In genomic region chr7:98974590-98974989, GRCm38 (mm10) we compare ENCODE assay signal across 30 mouse cellular contexts.
DNase-seq lines count a peak whose midpoint lies in the region; ATAC-seq and TF ChIP-seq lines count a peak whose summit lies in the region.
"Had no signal": no experiment of that assay in that cellular context is flagged by ENCODE, and none has a peak within 500 bp of the region (broad histone marks: within the 10 kb centered on the region; RNA-seq: fewer than 3 reads in every experiment).

No protein-coding gene starts in this region.

- H3K27ac ChIP-seq in heart, embryonic 13.5 days (replicated peaks) = no peak overlapping the region
- peak overlapping the region; percentile 60; the same call in 1 of the 2 replicates for H3K27ac ChIP-seq in midbrain, embryonic 12.5 days (replicated peaks)
- H3K27ac ChIP-seq in midbrain, postnatal 0 days (ENCODE audit: low read depth, low read length) = no peak overlapping the region
- peak overlapping the region; percentile 37; the same call in 1 of the 2 replicates for H3K27ac ChIP-seq in embryonic facial prominence, embryonic 10.5 days (replicated peaks)
- H3K27ac ChIP-seq: embryonic facial prominence, embryonic 13.5 days; forebrain, embryonic 13.5 days; kidney, postnatal 0 days; left cerebral cortex, adult 2 months; liver, embryonic 13.5 days; stomach, embryonic 15.5 days had no signal

- no peak for TF ChIP-seq CTCF in midbrain, postnatal 0 days (IDR thresholded peaks at IDR 0.05)

- no peak overlapping the region for H3K4me3 ChIP-seq in heart, embryonic 13.5 days
- no peak overlapping the region for H3K4me3 ChIP-seq in midbrain, embryonic 12.5 days
- no peak overlapping the region for H3K4me3 ChIP-seq in midbrain, postnatal 0 days (ENCODE audit: low read depth, low read length)
- H3K4me3 ChIP-seq in embryonic facial prominence, embryonic 10.5 days = no peak overlapping the region
- H3K4me3 ChIP-seq: embryonic facial prominence, embryonic 13.5 days; erythroblast, embryonic 14.5 days; forebrain, embryonic 13.5 days; left cerebral cortex, adult 2 months; liver, embryonic 13.5 days; stomach, embryonic 15.5 days had no signal

- ATAC-seq in heart, embryonic 13.5 days (ENCODE audit: extremely low read depth, insufficient number of reproducible peaks, low FRiP score, low TSS enrichment) = no peak
- ATAC-seq in midbrain, embryonic 12.5 days (ENCODE audit: low FRiP score, low read depth) = peak; percentile 72
- no peak for ATAC-seq in midbrain, postnatal 0 days (ENCODE audit: low FRiP score)
- ATAC-seq: forebrain, embryonic 13.5 days; inflammation-experienced regulatory T-cells, adult 6 months had no signal

- WGBS in heart, embryonic 13.5 days = 58% methylated on average over 4 of the region's 4 CpGs
- 14% methylated on average over 4 of the region's 4 CpGs for WGBS in midbrain, embryonic 12.5 days
- 19% methylated on average over 4 of the region's 4 CpGs for WGBS in midbrain, postnatal 0 days
- whole genome bisulfite sequencing in embryonic facial prominence, embryonic 10.5 days = 29% methylated on average over 4 of the region's 4 CpGs

- H3K4me1 ChIP-seq in heart, embryonic 13.5 days = peaks cover 9% of the 10 kb centered on the region; the same call in 1 of the 2 replicates
- peaks cover 9% of the 10 kb centered on the region for H3K4me1 ChIP-seq in midbrain, embryonic 12.5 days
- 0 out of 2 replicates have a peak, but pooled peaks cover 3% of the 10 kb centered on the region for H3K4me1 ChIP-seq in midbrain, postnatal 0 days (ENCODE audit: insufficient read depth, low read length)
- H3K4me1 ChIP-seq in embryonic facial prominence, embryonic 10.5 days = peaks cover 23% of the 10 kb centered on the region
- H3K4me1 ChIP-seq: forebrain, embryonic 13.5 days; liver, embryonic 13.5 days; stomach, embryonic 15.5 days had no signal

- H3K36me3 ChIP-seq in heart, embryonic 13.5 days = peaks cover 15% of the 10 kb centered on the region
- 0 out of 2 replicates have a peak, but pooled peaks cover under 1% of the 10 kb centered on the region for H3K36me3 ChIP-seq in midbrain, embryonic 12.5 days
- no peaks in the 10 kb centered on the region for H3K36me3 ChIP-seq in midbrain, postnatal 0 days (ENCODE audit: insufficient read depth, low read length)
- H3K36me3 ChIP-seq in embryonic facial prominence, embryonic 10.5 days (replicated peaks) = no peaks in the 10 kb centered on the region
- H3K36me3 ChIP-seq: stomach, embryonic 15.5 days had no signal

- 0 out of 2 replicates have a peak overlapping the region, but pooled peaks have one; percentile 14 for H3K9ac ChIP-seq in heart, embryonic 13.5 days
- no peak overlapping the region for H3K9ac ChIP-seq in midbrain, embryonic 12.5 days (replicated peaks)
- no peak overlapping the region for H3K9ac ChIP-seq in midbrain, postnatal 0 days (replicated peaks; ENCODE audit: low read length, poor library complexity, severe bottlenecking)
- H3K9ac ChIP-seq: embryonic facial prominence, embryonic 13.5 days; forebrain, embryonic 13.5 days; liver, embryonic 13.5 days; stomach, embryonic 15.5 days had no signal

- no peak for DNase-seq in heart, adult 9 months (ENCODE audit: low spot score in 2 of 2)
- DNase-seq in midbrain, postnatal 0 days (ENCODE audit: low spot score) = no peak
- no peak for DNase-seq in embryonic facial prominence, embryonic 10.5 days (ENCODE audit: low spot score)
- DNase-seq in retina, postnatal 1 day = peak; percentile 79
- DNase-seq in gastrocnemius, postnatal 25 days = no peak
- DNase-seq in urinary bladder, postnatal 4 days (ENCODE audit: low spot score in 2 of 2) = no peak
- DNase-seq: adrenal gland, postnatal 14 days; B cell, adult 2 months; cerebellum, adult 9-10 months; heart, adult 18-20 months; heart, postnatal 36 days; kidney, adult 2 months; layer of hippocampus, adult 9-11 months; liver, embryonic 13.5 days; lung, adult 2 months; lung, postnatal 14 days; right cerebral cortex, postnatal 4 days; thymus, adult 2 months; thymus, postnatal 4 days had no signal

- no peaks in the 10 kb centered on the region for H3K9me3 ChIP-seq in heart, embryonic 13.5 days
- 0 out of 2 replicates have a peak, but pooled peaks cover under 1% of the 10 kb centered on the region for H3K9me3 ChIP-seq in midbrain, embryonic 12.5 days
- H3K9me3 ChIP-seq in midbrain, postnatal 0 days (ENCODE audit: low read length) = no peaks in the 10 kb centered on the region
- H3K9me3 ChIP-seq in embryonic facial prominence, embryonic 10.5 days = no peaks in the 10 kb centered on the region
- H3K9me3 ChIP-seq: embryonic facial prominence, embryonic 13.5 days; G1E; liver, embryonic 13.5 days; stomach, embryonic 15.5 days had no signal

- no peak overlapping the region for H3K4me2 ChIP-seq in heart, embryonic 13.5 days
- H3K4me2 ChIP-seq in midbrain, embryonic 12.5 days (replicated peaks) = no peak overlapping the region
- H3K4me2 ChIP-seq in midbrain, postnatal 0 days (ENCODE audit: low read depth, low read length, poor library complexity, severe bottlenecking) = no peak overlapping the region
- H3K4me2 ChIP-seq: embryonic facial prominence, embryonic 13.5 days; forebrain, embryonic 13.5 days; liver, embryonic 13.5 days; stomach, embryonic 15.5 days had no signal

- no peaks in the 10 kb centered on the region for H3K27me3 ChIP-seq in heart, embryonic 13.5 days (replicated peaks)
- H3K27me3 ChIP-seq in midbrain, embryonic 12.5 days = peaks cover 13% of the 10 kb centered on the region; the same call in 1 of the 2 replicates
- H3K27me3 ChIP-seq in midbrain, postnatal 0 days (ENCODE audit: insufficient read depth, low read length) = no peaks in the 10 kb centered on the region
- H3K27me3 ChIP-seq in embryonic facial prominence, embryonic 10.5 days (replicated peaks; ENCODE audit: low read depth, poor library complexity, severe bottlenecking) = no peaks in the 10 kb centered on the region
- H3K27me3 ChIP-seq: CH12.LX; embryonic facial prominence, embryonic 13.5 days; forebrain, embryonic 13.5 days; liver, embryonic 13.5 days; stomach, embryonic 15.5 days had no signal

Comparison
In these comparisons a context has a peak if more than half of its experiments do, and no peak if none do; other contexts are left out.
1. H3K27ac ChIP-seq: peak in midbrain, embryonic 12.5 days (single experiment) and embryonic facial prominence, embryonic 10.5 days (single experiment); none in heart, embryonic 13.5 days (single experiment) and midbrain, postnatal 0 days (single experiment).